Mouse (Mus musculus): ENCODE measurements at regions not wholly inside any gene's neighbourhood (a gene's known extent, or its start where the extent isn't known, plus 50 kb on each side); places are given as distances from the start of the nearest gene placed in this dataset.
A peak's percentile ranks its signal among the peaks of the same experiment; 100 is the strongest.

DNA sequence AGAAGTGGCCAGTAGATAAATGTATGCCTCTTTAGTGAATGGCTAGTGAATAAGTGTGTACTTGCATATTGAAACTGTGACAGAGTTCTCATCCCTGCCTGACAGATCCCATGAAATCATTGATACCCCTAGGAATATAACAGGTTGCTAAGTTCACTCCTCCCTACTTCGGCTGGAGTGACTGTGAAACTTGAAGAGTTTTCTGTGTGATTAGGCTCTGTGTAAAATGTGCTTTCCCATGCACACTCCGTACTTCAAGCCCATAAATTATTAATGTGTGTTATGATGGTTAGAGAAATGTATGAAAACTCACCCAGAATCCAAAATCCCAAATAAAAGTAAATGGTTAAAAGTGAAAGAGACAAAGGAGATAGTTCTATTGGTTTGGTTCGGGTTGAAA is 580.0 kb downstream of the Zfp352 start:
- H3K4me1 ChIP-seq (ENCODE audit: insufficient read depth, low read length): no peaks in the 10 kb centered on the region
- 68% methylated on average over 3 of the region's 3 CpGs for WGBS
- no peak overlapping the region for H3K27ac ChIP-seq
- no peak overlapping the region for H3K4me3 ChIP-seq (ENCODE audit: low read length)
- H3K9ac ChIP-seq (replicated peaks; ENCODE audit: low read length): no peak overlapping the region
- no peaks in the 10 kb centered on the region for H3K36me3 ChIP-seq (ENCODE audit: insufficient read depth, low read length)
- H3K27me3 ChIP-seq (ENCODE audit: insufficient read depth, low read length): no peaks in the 10 kb centered on the region
- no peak for DNase-seq (ENCODE audit: low spot score)
- ATAC-seq: no peak
- no peak overlapping the region for H3K4me2 ChIP-seq (ENCODE audit: low read depth, low read length)
- no peaks in the 10 kb centered on the region for H3K9me3 ChIP-seq (ENCODE audit: low read length)
- TF ChIP-seq CTCF (IDR thresholded peaks at IDR 0.05; ENCODE audit: low read depth): no peak

GRCm38 (mm10) chr4:90797472-90797871 is 578.9 kb downstream of the Zfp352 start:
- Histone ChIP-seq H3K27me3 (ENCODE audit: insufficient read depth, low read length) (no peaks in the 10 kb centered on the region), H3K9ac (replicated peaks; ENCODE audit: low read length) (no peak overlapping the region), H3K4me3 (ENCODE audit: low read length) (no peak overlapping the region), H3K4me1 (ENCODE audit: insufficient read depth, low read length) (no peaks in the 10 kb centered on the region), H3K27ac (no peak overlapping the region), H3K9me3 (ENCODE audit: low read length) (no peaks in the 10 kb centered on the region), H3K36me3 (ENCODE audit: insufficient read depth, low read length) (no peaks in the 10 kb centered on the region), H3K4me2 (ENCODE audit: low read depth, low read length) (0 out of 2 replicates have a peak overlapping the region, but pooled peaks have one; percentile 13)
- TF ChIP-seq CTCF (IDR thresholded peaks at IDR 0.05; ENCODE audit: low read depth): no peak
- WGBS: 32% methylated on average over 8 of the region's 8 CpGs
- DNase-seq (ENCODE audit: low spot score) (peak; percentile 57), ATAC-seq (no peak)
